Mouse (Mus musculus): ENCODE data around the gene Gins2. TPM values are rescaled to one million over a fixed set of nuclear protein-coding genes. Genes with fewer than 3 reads are reported as not detected.

The Gins2 gene
- polyA plus RNA-seq, 1 experiment: 6.9 TPM

- DNase-seq: peak; percentile 92
- WGBS: 31% methylated on average over 14 of the region's 14 CpGs
These were observed 54.4 kb downstream of the Gins2 start for GRCm38 (mm10) chr8:120534504-120535368.

GRCm38 (mm10) chr8:120534080-120534479, 55.0 kb downstream of the Gins2 start:
- Histone ChIP-seq H3K27me3 (replicated peaks; ENCODE audit: control insufficient read depth, insufficient read depth, low read length) (no peaks in the 10 kb centered on the region), H3K4me1 (ENCODE audit: control insufficient read depth, insufficient read depth, low read length) (peaks cover 10% of the 10 kb centered on the region; the same call in 1 of the 2 replicates), H3K4me3 (ENCODE audit: insufficient read depth, low read depth, low read length) (no peak overlapping the region), H3K36me3 (ENCODE audit: control insufficient read depth, insufficient read depth, low read length) (no peaks in the 10 kb centered on the region), H3K27ac (ENCODE audit: insufficient read depth, low read depth, low read length) (no peak overlapping the region)
- no peak for DNase-seq
- 49% methylated on average over 8 of the region's 8 CpGs for WGBS
- TF ChIP-seq CTCF (conservative IDR thresholded peaks at IDR 0.05; ENCODE audit: insufficient read depth, insufficient read length, low read depth, low read length): no peak
- no peak for TF ChIP-seq POLR2A (IDR thresholded peaks at IDR 0.05; ENCODE audit: low read depth, low read length)

More at GRCm38 (mm10) chr8:120534504-120535368, 54.4 kb downstream of the Gins2 start:
- no peak for TF ChIP-seq POLR2A (IDR thresholded peaks at IDR 0.05; ENCODE audit: low read depth, low read length)
- TF ChIP-seq CTCF (conservative IDR thresholded peaks at IDR 0.05; ENCODE audit: insufficient read depth, insufficient read length, low read depth, low read length): peak; percentile 100; the same call in 1 of the 2 replicates
- no peaks in the 10 kb centered on the region for H3K36me3 ChIP-seq (ENCODE audit: control insufficient read depth, insufficient read depth, low read length)
- no peak overlapping the region for H3K4me3 ChIP-seq (ENCODE audit: insufficient read depth, low read depth, low read length)
- peaks cover 13% of the 10 kb centered on the region; the same call in 1 of the 2 replicates for H3K4me1 ChIP-seq (ENCODE audit: control insufficient read depth, insufficient read depth, low read length)
- H3K27me3 ChIP-seq (replicated peaks; ENCODE audit: control insufficient read depth, insufficient read depth, low read length): no peaks in the 10 kb centered on the region
- H3K27ac ChIP-seq (ENCODE audit: insufficient read depth, low read depth, low read length): no peak overlapping the region

- Histone ChIP-seq H3K27me3 (replicated peaks; ENCODE audit: control insufficient read depth, insufficient read depth, low read length) (no peaks in the 10 kb centered on the region), H3K27ac (ENCODE audit: insufficient read depth, low read depth, low read length) (no peak overlapping the region), H3K36me3 (ENCODE audit: control insufficient read depth, insufficient read depth, low read length) (no peaks in the 10 kb centered on the region), H3K4me1 (ENCODE audit: control insufficient read depth, insufficient read depth, low read length) (peaks cover 6% of the 10 kb centered on the region; the same call in 1 of the 2 replicates), H3K4me3 (ENCODE audit: insufficient read depth, low read depth, low read length) (no peak overlapping the region)
- no peak for TF ChIP-seq POLR2A (IDR thresholded peaks at IDR 0.05; ENCODE audit: low read depth, low read length)
- no peak for TF ChIP-seq CTCF (conservative IDR thresholded peaks at IDR 0.05; ENCODE audit: insufficient read depth, insufficient read length, low read depth, low read length)
- 68% methylated on average over 3 of the region's 3 CpGs for WGBS
- no peak for DNase-seq
These were observed 55.7 kb downstream of the Gins2 start for GRCm38 (mm10) chr8:120533380-120533779.

GRCm38 (mm10) chr8:120532517-120533215, 56.4 kb downstream of the Gins2 start:
- Histone ChIP-seq H3K4me3 (ENCODE audit: insufficient read depth, low read depth, low read length) (no peak overlapping the region), H3K36me3 (ENCODE audit: control insufficient read depth, insufficient read depth, low read length) (no peaks in the 10 kb centered on the region), H3K4me1 (ENCODE audit: control insufficient read depth, insufficient read depth, low read length) (peaks cover 7% of the 10 kb centered on the region; the same call in 1 of the 2 replicates), H3K27me3 (replicated peaks; ENCODE audit: control insufficient read depth, insufficient read depth, low read length) (no peaks in the 10 kb centered on the region), H3K27ac (ENCODE audit: insufficient read depth, low read depth, low read length) (no peak overlapping the region)
- TF ChIP-seq CTCF (conservative IDR thresholded peaks at IDR 0.05; ENCODE audit: insufficient read depth, insufficient read length, low read depth, low read length) (no peak), POLR2A (IDR thresholded peaks at IDR 0.05; ENCODE audit: low read depth, low read length) (no peak)
- no peak for DNase-seq
- WGBS: 45% methylated on average over 29 of the region's 29 CpGs

GRCm38 (mm10) chr8:120531775-120532516, 57.2 kb downstream of the Gins2 start:
- Histone ChIP-seq H3K27ac (ENCODE audit: insufficient read depth, low read depth, low read length) (no peak overlapping the region), H3K36me3 (ENCODE audit: control insufficient read depth, insufficient read depth, low read length) (no peaks in the 10 kb centered on the region)
- TF ChIP-seq POLR2A (IDR thresholded peaks at IDR 0.05; ENCODE audit: low read depth, low read length) (no peak), CTCF (conservative IDR thresholded peaks at IDR 0.05; ENCODE audit: insufficient read depth, insufficient read length, low read depth, low read length) (no peak)

GRCm38 (mm10) chr8:120530954-120531656, 58.0 kb downstream of the Gins2 start:
- no peak for TF ChIP-seq CTCF (conservative IDR thresholded peaks at IDR 0.05; ENCODE audit: insufficient read depth, insufficient read length, low read depth, low read length)
- no peak for TF ChIP-seq POLR2A (IDR thresholded peaks at IDR 0.05; ENCODE audit: low read depth, low read length)
- 78% methylated on average over 16 of the region's 16 CpGs for WGBS
- Histone ChIP-seq H3K27ac (ENCODE audit: insufficient read depth, low read depth, low read length) (no peak overlapping the region), H3K27me3 (replicated peaks; ENCODE audit: control insufficient read depth, insufficient read depth, low read length) (no peaks in the 10 kb centered on the region), H3K4me3 (ENCODE audit: insufficient read depth, low read depth, low read length) (no peak overlapping the region), H3K4me1 (ENCODE audit: control insufficient read depth, insufficient read depth, low read length) (peaks cover 8% of the 10 kb centered on the region), H3K36me3 (ENCODE audit: control insufficient read depth, insufficient read depth, low read length) (no peaks in the 10 kb centered on the region)
- DNase-seq: no peak

More at GRCm38 (mm10) chr8:120531775-120532516, 57.2 kb downstream of the Gins2 start:
- DNase-seq: no peak
- WGBS: 74% methylated on average over 10 of the region's 10 CpGs
- Histone ChIP-seq H3K4me3 (ENCODE audit: insufficient read depth, low read depth, low read length) (no peak overlapping the region), H3K4me1 (ENCODE audit: control insufficient read depth, insufficient read depth, low read length) (peaks cover 7% of the 10 kb centered on the region; the same call in 1 of the 2 replicates), H3K27me3 (replicated peaks; ENCODE audit: control insufficient read depth, insufficient read depth, low read length) (no peaks in the 10 kb centered on the region)
